Mouse (Mus musculus): ENCODE data around the gene Nck1.

Nck1 gene

GRCm38 (mm10) chr9:100535618-100536262, 10.2 kb downstream of the Nck1 start:
- no peak for DNase-seq (ENCODE audit: low spot score in 2 of 2)

- no peak for DNase-seq (ENCODE audit: low spot score in 2 of 2)
Observed at GRCm38 (mm10) chr9:100534686-100535085, 11.2 kb downstream of the Nck1 start.

GRCm38 (mm10) chr9:100532847-100533505, 13.0 kb downstream of the Nck1 start:
- no peak for DNase-seq (ENCODE audit: low spot score in 2 of 2)

- DNase-seq (ENCODE audit: low spot score in 2 of 2) = no peak
Observed at GRCm38 (mm10) chr9:100531296-100531695, 14.6 kb downstream of the Nck1 start.

- no peak for DNase-seq (ENCODE audit: low spot score in 2 of 2)
Observed at GRCm38 (mm10) chr9:100525225-100525624, 20.7 kb downstream of the Nck1 start.

GRCm38 (mm10) chr9:100522029-100522428, 23.9 kb downstream of the Nck1 start:
- no peak for DNase-seq (ENCODE audit: low spot score in 2 of 2)

- peak in 1 of 2 experiments; percentile 46 for DNase-seq (ENCODE audit: low spot score in 2 of 2)
Observed at GRCm38 (mm10) chr9:100520586-100520985, 25.3 kb downstream of the Nck1 start.

- no peak for DNase-seq (ENCODE audit: low spot score in 2 of 2)
Observed at GRCm38 (mm10) chr9:100520012-100520411, 25.9 kb downstream of the Nck1 start.

- DNase-seq (ENCODE audit: low spot score in 2 of 2) = no peak
Observed at GRCm38 (mm10) chr9:100507581-100507980, 38.4 kb downstream of the Nck1 start.

GRCm38 (mm10) chr9:100506652-100507051, 39.3 kb downstream of the Nck1 start:
- no peak for DNase-seq (ENCODE audit: low spot score in 2 of 2)

- no peak for DNase-seq (ENCODE audit: low spot score in 2 of 2)
Observed at GRCm38 (mm10) chr9:100505498-100505897, 40.4 kb downstream of the Nck1 start.

- DNase-seq (ENCODE audit: low spot score in 2 of 2) = peak in 1 of 2 experiments; percentile 15
Observed at GRCm38 (mm10) chr9:100493611-100494261, 52.2 kb downstream of the Nck1 start.

GRCm38 (mm10) chr9:100491424-100491823, 54.5 kb downstream of the Nck1 start:
- no peak for DNase-seq (ENCODE audit: low spot score in 2 of 2)

GRCm38 (mm10) chr9:100488969-100489368, 57.0 kb downstream of the Nck1 start:
- DNase-seq (ENCODE audit: low spot score in 2 of 2) = no peak

GRCm38 (mm10) chr9:100488056-100488713, 57.7 kb downstream of the Nck1 start:
- DNase-seq (ENCODE audit: low spot score in 2 of 2) = no peak

- no peak for DNase-seq (ENCODE audit: low spot score in 2 of 2)
Observed at GRCm38 (mm10) chr9:100486431-100486830, 59.5 kb downstream of the Nck1 start, which contains the start of gene Il20rb. Il20rb (minus strand) TSS chr9:100486788.

- no peak for DNase-seq (ENCODE audit: low spot score in 2 of 2)
Observed at GRCm38 (mm10) chr9:100483318-100483717, 62.6 kb downstream of the Nck1 start.

GRCm38 (mm10) chr9:100481626-100482025, 64.3 kb downstream of the Nck1 start:
- DNase-seq (ENCODE audit: low spot score in 2 of 2) = no peak

GRCm38 (mm10) chr9:100474056-100474455, 71.9 kb downstream of the Nck1 start:
- DNase-seq (ENCODE audit: low spot score in 2 of 2) = no peak

GRCm38 (mm10) chr9:100473361-100473760, 72.6 kb downstream of the Nck1 start:
- no peak for DNase-seq (ENCODE audit: low spot score in 2 of 2)

- no peak for DNase-seq (ENCODE audit: low spot score in 2 of 2)
Observed at GRCm38 (mm10) chr9:100472931-100473330, 73.0 kb downstream of the Nck1 start.

GRCm38 (mm10) chr9:100471605-100471953, 74.4 kb downstream of the Nck1 start:
- DNase-seq (ENCODE audit: low spot score in 2 of 2) = no peak
